Mouse (Mus musculus): ENCODE results near the gene Azin2.
A peak's percentile ranks its signal among the peaks of the same experiment; 100 is the strongest.

The Azin2 gene

DNA sequence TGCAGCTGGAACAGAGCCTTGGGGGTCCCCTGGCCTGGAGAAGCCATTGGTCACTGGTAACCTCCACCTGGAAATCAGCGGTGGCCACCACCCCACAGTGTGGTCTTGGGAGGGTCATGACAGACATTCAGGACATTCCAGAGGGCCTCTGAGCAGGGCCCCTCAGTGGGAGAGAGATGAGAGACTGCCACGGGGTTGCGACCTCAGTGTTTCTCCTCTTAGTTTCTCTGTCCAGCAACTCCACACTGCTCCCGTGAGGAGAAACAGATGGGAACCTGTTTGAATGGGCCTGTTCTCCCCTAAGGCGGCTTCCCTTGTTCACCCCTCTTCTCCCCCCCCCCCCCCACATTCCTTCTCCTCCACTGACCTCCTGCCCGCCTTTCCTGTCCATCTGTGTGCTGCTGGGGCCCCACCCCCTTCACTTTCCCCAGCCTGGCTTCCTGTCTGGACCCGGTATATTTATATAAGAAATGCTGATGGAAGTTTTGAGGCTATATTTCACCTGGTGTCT is 64.3 kb downstream of the Azin2 start:
- DNase-seq (ENCODE audit: low spot score in 2 of 2): no peak

DNA sequence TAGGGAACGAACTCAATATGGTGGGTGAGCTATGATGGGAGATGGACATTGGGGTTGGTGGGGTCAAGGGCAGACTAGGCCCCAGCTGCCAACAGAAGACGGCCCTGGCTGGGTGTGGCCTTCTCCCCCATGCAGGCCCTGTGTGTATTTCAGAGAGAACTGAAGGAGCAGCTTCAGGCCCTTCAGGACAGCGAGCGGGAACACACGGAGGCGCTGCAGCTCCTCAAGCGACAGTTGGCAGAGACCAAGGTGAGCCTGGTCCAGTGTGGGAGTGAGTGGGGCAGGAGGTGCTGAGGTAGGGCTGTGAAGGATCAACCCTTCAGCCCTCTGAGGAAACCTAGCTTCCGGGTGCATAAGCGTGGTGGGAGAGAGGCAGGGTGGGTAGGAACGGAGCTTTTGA is 65.6 kb downstream of the Azin2 start:
- DNase-seq (ENCODE audit: low spot score in 2 of 2): no peak

DNA sequence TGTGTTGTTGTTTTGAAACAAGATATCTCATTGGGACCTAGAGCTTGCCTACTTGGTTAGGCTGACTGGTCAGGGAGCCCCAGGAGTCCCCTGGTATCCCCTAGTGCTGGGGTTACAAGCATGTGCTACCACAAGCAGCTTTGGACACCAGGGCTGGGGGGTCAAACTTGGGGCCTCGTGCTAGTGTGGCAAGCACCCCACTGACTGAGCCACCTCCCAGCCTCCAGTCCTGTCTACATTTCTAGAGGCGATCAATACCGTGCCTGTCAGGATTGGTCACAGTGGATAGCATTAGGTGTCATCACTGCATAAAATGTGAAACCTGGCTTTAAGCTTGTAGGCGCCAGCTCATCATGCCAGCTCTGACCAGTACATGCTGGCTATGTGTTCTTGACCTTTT is 66.4 kb downstream of the Azin2 start:
- DNase-seq (ENCODE audit: low spot score in 2 of 2): no peak

DNA sequence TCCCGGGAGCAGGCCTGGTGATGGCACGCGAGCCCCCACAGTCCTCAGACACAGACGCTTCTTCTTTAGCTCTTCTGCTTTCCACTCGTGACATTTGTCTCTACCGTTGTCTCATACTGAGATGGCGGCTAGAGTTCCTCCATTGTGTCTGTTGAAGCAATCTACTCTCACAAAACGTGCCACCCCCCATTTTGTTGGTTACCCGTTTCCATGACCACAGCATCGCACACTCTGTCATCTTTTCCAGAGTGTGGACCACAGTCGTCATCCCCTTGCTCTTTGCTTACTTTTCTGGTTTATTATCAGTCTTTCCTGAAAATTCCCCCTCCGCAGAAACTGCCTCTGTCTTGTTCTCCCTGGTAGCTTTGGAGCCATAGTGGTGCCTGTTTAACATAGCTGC is 68.1 kb downstream of the Azin2 start:
- no peak for DNase-seq (ENCODE audit: low spot score in 2 of 2)

DNA sequence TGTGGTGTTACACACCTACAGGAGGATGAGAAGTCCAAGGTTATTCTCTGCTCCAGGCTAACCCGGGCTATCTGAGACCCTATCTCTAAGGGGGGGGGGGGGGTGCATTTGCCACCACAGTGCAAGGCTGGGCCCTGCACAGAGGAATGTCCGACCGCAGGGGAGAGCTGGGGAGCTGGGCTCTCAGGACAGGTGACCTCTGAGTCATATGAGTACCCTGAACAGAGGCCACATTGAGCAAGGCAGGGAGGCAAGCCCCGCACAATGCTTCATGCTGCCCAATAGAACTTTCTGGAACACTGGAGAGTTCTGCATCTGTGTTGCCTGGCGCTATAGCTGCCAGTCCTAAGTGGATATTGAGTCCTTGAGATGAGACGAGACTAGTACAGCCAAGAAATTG is 70.1 kb downstream of the Azin2 start:
- DNase-seq (ENCODE audit: low spot score in 2 of 2): no peak

DNA sequence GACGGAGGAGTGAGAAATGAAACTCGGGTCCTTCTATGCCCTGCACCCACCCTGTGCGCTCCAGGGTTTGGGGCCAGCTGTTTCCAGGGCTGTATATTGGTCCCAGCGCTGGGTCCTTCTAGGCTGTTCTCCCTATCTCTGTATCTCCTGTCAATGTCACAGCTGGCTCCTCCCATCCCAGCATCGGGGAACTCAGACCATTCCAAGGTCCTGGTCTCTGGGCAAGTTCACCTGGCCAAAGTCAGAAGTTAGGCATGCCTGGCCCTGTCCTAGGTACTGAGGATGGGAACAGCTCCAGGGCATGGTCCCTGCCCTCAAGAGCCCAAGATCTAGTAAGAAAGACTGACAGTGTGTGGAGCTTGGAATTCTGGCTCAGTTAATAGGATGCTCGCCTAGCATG is 70.5 kb downstream of the Azin2 start:
- no peak for DNase-seq (ENCODE audit: low spot score in 2 of 2)

DNA sequence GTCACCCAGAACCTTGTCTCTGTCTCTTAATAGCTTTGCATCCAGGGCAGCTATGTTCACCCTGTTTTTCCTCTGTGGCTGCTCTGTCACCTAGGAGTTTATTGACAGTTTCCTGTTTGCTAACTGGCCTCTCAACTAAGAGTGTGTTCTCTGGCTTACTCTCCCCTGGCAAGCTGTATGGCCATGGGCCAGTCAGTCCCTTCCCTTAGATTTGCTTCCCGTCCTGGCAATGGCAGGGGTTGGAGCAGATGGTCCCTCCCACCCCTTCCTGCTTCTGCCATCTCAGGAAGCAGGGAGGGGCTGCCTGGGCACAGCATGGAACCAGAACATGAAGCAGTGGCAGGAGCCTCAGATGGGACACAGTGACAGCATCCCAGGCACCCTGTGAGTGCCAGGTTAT is 71.1 kb downstream of the Azin2 start:
- DNase-seq (ENCODE audit: low spot score in 2 of 2): no peak

DNA sequence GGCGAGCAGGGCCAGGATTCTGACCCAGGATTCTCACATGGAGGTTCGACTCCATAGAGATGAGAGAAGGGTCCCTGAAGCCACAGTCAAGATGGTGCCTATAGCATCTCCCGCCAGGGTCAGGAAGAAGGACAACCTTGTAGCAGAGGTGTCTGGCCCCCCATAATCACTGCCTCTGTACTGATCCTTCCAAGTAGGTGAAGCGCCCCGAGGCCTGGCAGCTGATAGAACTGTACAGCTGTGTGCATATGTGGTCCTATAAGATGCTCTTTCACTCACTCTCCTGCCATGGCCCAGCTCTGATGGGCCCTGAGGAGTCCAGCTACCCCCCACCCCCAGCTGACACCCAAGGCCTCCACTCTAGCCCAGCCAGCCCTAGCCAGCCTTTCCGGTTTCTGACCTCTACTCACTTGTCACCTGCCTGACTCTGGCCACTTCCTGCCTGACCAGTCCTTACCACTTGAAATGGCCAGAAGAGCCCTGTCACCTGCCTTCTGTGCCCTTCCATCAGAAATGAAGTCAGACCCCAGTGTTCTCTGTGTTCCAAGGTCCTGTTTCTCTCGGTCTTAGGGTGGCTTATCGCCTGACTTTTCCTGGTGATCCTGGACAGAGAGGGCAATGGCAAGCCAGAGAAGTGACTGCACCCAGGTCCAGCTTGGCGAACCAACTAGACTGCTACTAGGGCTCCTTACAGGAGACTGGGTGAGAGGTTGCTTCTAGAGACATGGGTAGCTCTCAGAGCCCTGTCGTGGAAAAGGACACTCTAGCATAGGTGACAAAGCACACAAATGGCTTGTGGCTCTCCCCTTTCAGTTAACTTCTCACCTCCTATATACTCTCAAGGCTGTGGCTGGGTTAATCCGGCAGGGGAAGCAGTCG is 72.3 kb downstream of the Azin2 start:
- no peak for DNase-seq (ENCODE audit: low spot score in 2 of 2)

DNA sequence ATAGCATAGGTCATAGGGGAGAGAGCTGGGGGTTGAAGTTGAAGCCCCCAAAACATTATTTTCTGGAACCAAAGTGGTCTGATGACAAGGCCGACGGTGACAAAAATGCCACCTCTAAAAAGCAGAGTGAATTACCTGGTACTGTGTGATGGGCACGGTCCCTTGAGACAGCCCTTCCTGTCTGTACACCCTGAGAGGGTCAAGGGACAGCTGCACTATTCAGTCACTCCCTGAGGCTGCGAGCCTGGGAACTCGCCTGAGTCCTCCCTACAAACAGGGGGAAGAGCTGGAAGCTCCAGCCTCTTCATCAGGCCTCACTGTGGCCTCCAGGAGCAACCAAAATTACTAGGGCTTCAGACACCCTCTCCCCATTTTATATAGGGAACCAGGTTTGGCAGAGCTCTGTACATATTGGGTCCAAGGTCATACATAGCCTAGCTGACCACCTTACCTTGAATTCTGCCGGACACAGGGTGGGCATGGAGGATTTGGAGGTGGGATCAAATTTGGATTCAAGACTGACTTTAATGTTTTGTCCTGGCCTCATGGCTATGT is 73.7 kb downstream of the Azin2 start:
- no peak for DNase-seq (ENCODE audit: low spot score in 2 of 2)

DNA sequence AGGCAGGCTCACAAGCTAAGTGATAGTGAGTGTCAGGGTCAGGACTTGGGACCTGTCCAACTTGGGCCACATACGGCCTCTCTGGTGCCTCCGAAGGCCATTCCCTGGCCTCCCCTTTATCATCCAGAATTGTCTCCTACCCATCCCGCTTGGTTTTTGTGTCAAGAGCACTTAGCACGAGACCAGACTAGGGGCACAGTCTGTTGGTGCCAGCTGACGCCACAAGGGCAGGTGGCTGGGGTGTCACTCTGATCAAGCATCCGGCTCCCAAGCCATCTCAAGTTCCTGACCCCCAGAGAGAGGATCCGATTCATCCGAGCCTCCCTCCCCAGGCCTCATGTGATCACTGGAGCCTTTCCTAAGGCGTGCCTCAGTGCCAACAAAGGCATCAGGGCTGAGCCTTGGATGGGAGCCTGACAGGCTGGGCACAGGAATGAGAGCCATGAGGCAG is 74.6 kb downstream of the Azin2 start:
- DNase-seq (ENCODE audit: low spot score in 2 of 2): no peak

DNA sequence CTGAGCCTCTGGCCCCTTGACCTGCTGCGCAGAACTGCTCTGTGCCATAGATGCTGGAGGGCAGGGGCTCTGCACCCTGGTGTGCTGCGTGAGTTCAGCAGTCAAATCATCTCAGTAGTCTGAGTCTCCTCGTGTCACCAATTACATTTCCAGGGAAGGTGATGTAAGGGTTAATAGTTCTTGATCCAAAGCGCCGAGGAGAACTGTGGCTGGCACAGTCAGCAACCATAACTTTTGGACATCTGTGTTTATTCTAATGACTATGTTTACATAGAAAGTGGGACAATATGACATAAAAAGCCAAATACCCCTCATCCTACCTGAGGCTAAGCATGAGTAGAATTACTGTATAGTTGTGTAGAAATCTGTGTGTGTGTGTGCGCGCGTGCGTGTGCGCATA is 75.2 kb downstream of the Azin2 start:
- no peak for DNase-seq (ENCODE audit: low spot score in 2 of 2)

DNA sequence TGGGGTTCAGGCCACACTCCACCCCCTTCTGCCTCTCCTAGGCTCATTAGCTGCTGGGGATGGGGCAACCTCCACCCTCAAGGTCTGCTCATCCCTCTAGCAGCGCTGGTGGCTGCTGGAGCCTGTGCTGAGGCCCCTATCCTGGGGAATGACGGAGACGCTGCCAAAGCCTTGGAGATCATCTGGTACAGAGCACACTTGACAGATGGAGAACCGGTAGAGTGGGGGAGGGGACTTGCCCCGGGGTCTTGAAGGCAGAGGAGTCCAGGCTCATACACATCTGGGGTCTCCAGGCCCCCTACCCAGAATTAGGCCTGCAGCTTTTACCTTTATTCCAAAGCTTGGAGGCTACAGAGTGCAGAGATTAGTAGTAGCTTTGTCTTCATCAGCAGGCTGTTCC is 75.7 kb downstream of the Azin2 start:
- DNase-seq (ENCODE audit: low spot score in 2 of 2): no peak

DNA sequence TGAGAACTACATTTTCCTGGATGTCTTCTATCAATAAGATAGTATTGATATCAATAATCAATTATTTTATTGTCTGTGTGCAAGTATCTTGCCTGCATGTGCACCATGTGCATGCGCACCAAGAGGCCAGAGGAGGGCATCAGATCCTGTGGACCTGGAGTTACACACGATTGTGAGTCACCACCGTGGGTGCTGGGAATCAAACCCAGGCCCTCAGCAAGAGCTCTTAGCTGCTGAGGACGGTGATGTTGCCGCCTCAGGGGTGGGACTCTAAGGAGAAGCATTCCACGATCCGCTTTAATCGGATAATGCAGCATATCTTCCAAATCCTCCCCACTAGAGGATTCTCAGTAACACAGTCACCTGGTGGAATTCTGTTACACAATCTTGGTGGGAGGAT is 76.7 kb downstream of the Azin2 start:
- no peak for DNase-seq (ENCODE audit: low spot score in 2 of 2)

DNA sequence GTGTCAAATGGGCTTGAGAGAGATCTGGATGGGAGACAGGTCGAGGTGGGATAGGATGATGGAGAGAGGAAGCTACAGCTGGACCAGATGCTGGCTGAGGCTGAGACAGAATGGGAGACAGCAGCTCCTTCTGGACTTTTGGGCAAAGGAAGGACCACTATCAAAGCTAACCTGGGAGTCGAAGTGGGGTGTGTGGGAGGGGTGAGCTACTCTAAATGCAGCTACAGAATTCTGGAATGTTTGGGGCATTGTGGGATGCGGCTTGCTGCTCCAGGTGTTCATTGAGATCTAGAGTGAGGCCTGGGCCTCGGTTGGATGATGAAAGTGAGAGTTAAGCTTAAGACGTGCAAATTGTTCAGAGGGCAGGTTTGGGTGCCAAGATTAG is 77.5 kb downstream of the Azin2 start:
- DNase-seq (ENCODE audit: low spot score in 2 of 2): no peak

DNA sequence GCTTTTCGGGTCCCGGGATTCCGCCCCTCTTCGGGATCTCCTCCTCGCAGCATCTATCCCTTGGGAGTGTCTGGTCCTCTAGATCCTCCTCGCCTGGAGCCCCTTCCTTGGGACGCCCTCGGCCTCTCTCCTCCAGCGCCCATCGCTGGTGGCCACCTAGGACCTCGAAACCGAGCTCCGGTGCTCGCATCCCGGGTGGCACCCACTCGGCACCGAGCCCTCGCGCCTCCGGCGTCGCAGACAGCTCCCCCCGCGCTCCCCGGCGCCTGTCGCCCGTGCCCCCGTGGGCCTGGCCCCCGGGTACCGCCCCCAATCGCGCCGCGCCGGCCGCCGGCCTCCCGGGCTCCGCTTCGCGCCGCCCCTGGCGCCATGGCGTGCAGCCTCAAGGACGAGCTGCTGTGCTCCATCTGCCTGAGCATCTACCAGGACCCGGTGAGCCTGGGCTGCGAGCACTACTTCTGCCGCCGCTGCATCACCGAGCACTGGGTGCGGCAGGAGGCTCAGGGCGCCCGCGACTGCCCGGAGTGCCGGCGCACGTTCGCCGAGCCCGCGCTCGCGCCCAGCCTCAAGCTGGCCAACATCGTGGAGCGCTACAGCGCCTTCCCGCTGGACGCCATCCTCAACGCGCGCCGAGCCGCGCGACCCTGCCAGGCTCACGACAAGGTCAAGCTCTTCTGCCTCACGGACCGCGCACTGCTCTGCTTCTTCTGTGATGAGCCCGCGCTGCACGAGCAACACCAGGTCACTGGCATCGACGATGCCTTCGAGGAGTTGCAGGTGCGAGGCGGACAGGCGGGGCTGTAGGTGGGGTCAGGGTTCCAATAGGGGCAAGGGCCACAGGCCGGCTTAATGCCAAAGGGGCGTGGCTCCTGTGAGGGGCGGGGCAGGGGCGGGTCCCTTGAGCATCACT is 78.2 kb downstream of the Azin2 start:
- peak; percentile 23 to 44 for DNase-seq (ENCODE audit: low spot score in 2 of 2)

DNA sequence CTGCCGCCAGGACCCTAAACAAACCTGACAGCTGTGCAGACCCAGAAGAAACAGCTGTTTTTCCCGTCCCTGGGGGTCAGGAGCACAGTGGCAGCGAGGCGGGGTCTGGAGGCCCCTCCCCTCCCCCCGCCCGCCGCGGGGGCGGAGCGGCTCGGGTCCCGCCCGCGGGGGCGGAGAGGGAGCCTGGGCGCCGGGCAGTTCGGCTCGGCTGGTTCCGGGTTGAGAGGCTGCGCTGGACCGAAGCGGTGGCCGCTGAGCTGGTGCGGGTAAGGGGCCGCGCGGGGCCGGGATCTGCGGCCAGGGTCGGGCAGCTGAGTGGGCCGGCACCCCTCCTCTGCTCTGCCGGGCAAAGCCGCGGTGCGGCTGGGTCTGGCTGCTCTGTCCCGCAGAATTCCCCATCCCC is 78.9 kb downstream of the Azin2 start, which contains the start of gene Trim62:
TSS of gene Trim62 (plus strand) at position 202 of the 403 bp plus-strand sequence.
- DNase-seq (ENCODE audit: low spot score in 2 of 2): peak; percentile 23 to 62
